Mouse (Mus musculus): ENCODE measurements around the gene Cnga4.
A peak's percentile ranks its signal among the peaks of the same experiment; 100 is the strongest.
"Not testable (repeated sequence)": the region's sequence is repeated elsewhere in the genome, so short reads cannot be mapped to it uniquely, and the experiment has no call there.

Cnga4 gene

GRCm38 (mm10) chr7:105404268-105404667 is at the start of gene Cnga4:
TSS of gene Cnga4 (plus strand) at chr7:105404568.
- no peak for DNase-seq

GRCm38 (mm10) chr7:105356064-105356463 is 48.3 kb upstream of the Cnga4 start:
- DNase-seq, result not testable (repeated sequence)

GRCm38 (mm10) chr7:105356487-105356886 is 47.9 kb upstream of the Cnga4 start:
- not testable (repeated sequence) for DNase-seq

- DNase-seq, result no peak
These were observed 42.7 kb upstream of the Cnga4 start for GRCm38 (mm10) chr7:105361713-105362112.

GRCm38 (mm10) chr7:105367268-105367667 is 37.1 kb upstream of the Cnga4 start:
- no peak for DNase-seq

- no peak for DNase-seq
These were observed 36.4 kb upstream of the Cnga4 start, which contains the start of gene Olfr692 for GRCm38 (mm10) chr7:105367930-105368329. TSS of gene Olfr692 (plus strand) at chr7:105368230.

GRCm38 (mm10) chr7:105368521-105368920 is 35.8 kb upstream of the Cnga4 start:
- no peak for DNase-seq

GRCm38 (mm10) chr7:105372912-105373311 is 31.5 kb upstream of the Cnga4 start:
- no peak for DNase-seq

GRCm38 (mm10) chr7:105373509-105373908 is 30.9 kb upstream of the Cnga4 start:
- no peak for DNase-seq

- no peak for DNase-seq
These were observed 30.4 kb upstream of the Cnga4 start for GRCm38 (mm10) chr7:105373976-105374375.

- DNase-seq, result no peak
These were observed 29.5 kb upstream of the Cnga4 start, which contains the start of gene Gm5901 for GRCm38 (mm10) chr7:105374866-105375265. TSS of gene Gm5901 (plus strand) at chr7:105375038.

- DNase-seq, result no peak
These were observed 24.0 kb upstream of the Cnga4 start for GRCm38 (mm10) chr7:105380329-105380728.

GRCm38 (mm10) chr7:105387696-105388095 is 16.7 kb upstream of the Cnga4 start:
- no peak for DNase-seq

- no peak for DNase-seq
These were observed 14.1 kb upstream of the Cnga4 start for GRCm38 (mm10) chr7:105390236-105390635.

GRCm38 (mm10) chr7:105394606-105395005 is 9.8 kb upstream of the Cnga4 start:
- DNase-seq, result peak; percentile 61

- DNase-seq, result no peak
These were observed 9.1 kb upstream of the Cnga4 start for GRCm38 (mm10) chr7:105395131-105395820.

- DNase-seq, result no peak
These were observed 8.2 kb upstream of the Cnga4 start for GRCm38 (mm10) chr7:105396126-105396525.

GRCm38 (mm10) chr7:105399058-105399934 is 5.1 kb upstream of the Cnga4 start:
- no peak for DNase-seq

GRCm38 (mm10) chr7:105399935-105400624 is 4.3 kb upstream of the Cnga4 start, which contains the start of gene Fam160a2:
TSS of gene Fam160a2 (minus strand) at chr7:105400054.
- peak; percentile 100 for DNase-seq

GRCm38 (mm10) chr7:105406322-105406721 is 2.0 kb downstream of the Cnga4 start:
- DNase-seq, result no peak

GRCm38 (mm10) chr7:105411874-105412632 is 7.7 kb downstream of the Cnga4 start:
- peak; percentile 59 for DNase-seq

- DNase-seq, result no peak
These were observed 10.0 kb downstream of the Cnga4 start for GRCm38 (mm10) chr7:105414385-105414784.
